Mouse (Mus musculus) testis, adult 2 months (tissue): ENCODE data around the gene Plekhg3. TPM values are rescaled to one million over a fixed set of nuclear protein-coding genes. Genes with fewer than 3 reads are reported as not detected.

ENCODE experiments used
- H3K27ac ChIP-seq: fragments of 200-500 bp; 2 replicates; pipeline ENCODE4 v1.5.1; 2012; ENCODE audit warnings: low read depth, low read length; ENCODE audit not compliant: control insufficient read depth, insufficient read depth
- H3K27me3 ChIP-seq: fragments of 200-500 bp; 2 replicates; pipeline ENCODE4 v1.6.1; 2012; ENCODE audit warnings: mild to moderate bottlenecking, low read length, moderate library complexity; ENCODE audit not compliant: control insufficient read depth, insufficient read depth
- H3K36me3 ChIP-seq: fragments of 200-500 bp; 2 replicates; pipeline ENCODE4 v1.6.1; 2012; ENCODE audit warnings: mild to moderate bottlenecking, low read length; ENCODE audit not compliant: control insufficient read depth, insufficient read depth
- H3K4me1 ChIP-seq: fragments of 200-500 bp; 2 replicates; pipeline ENCODE4 v1.6.1; 2012; ENCODE audit warnings: low read length; ENCODE audit not compliant: control insufficient read depth, insufficient read depth
- H3K4me3 ChIP-seq: fragments of 200-500 bp; 2 replicates; pipeline ENCODE4 v1.5.1; 2012; ENCODE audit warnings: low read depth, mild to moderate bottlenecking, low read length, moderate library complexity, mixed read lengths; ENCODE audit not compliant: control insufficient read depth
- CTCF ChIP-seq: fragments of 200-500 bp; IDR thresholded peaks from 2 replicates; pipeline ENCODE4 v1.5.1; 2012; ENCODE audit warnings: low read depth, mild to moderate bottlenecking, inconsistent platforms, low read length, moderate library complexity; ENCODE audit not compliant: control insufficient read depth, insufficient read depth, insufficient replicate concordance
- POLR2A ChIP-seq: fragments of 200-500 bp; IDR thresholded peaks from 2 replicates; pipeline ENCODE4 v1.6.1; 2012; ENCODE audit warnings: low read depth, mild to moderate bottlenecking, inconsistent platforms, low read length, moderate library complexity; ENCODE audit not compliant: control insufficient read depth
- polyA plus RNA-seq: library from polyadenylated mRNA; depleted of rRNA; stranded (reverse); fragments of >200 nt; gene quantifications from 2 replicates; pipeline ENCODE4 v1.2.3, GENCODE M21; 2012

Plekhg3 gene
- polyA plus RNA-seq, 1 experiment = 2.2 TPM

- no peak overlapping the region for H3K4me3 ChIP-seq
- TF ChIP-seq CTCF (no peak), POLR2A (no peak)
- H3K36me3 ChIP-seq = no peaks in the 10 kb centered on the region
- H3K27me3 ChIP-seq = no peaks in the 10 kb centered on the region
- H3K27ac ChIP-seq = no peak overlapping the region
- H3K4me1 ChIP-seq = peaks cover 4% of the 10 kb centered on the region
These were observed 22.3 kb downstream of the Plekhg3 start for GRCm38 (mm10) chr12:76552958-76553357.

- H3K27ac ChIP-seq = peak overlapping the region; percentile 73; the same call in 1 of the 2 replicates
- H3K4me3 ChIP-seq = no peak overlapping the region
- no peaks in the 10 kb centered on the region for H3K27me3 ChIP-seq
These were observed 23.2 kb downstream of the Plekhg3 start for GRCm38 (mm10) chr12:76553917-76554316.

GRCm38 (mm10) chr12:76554392-76554791 is 23.7 kb downstream of the Plekhg3 start:
- H3K4me1 ChIP-seq = peaks cover 4% of the 10 kb centered on the region
- no peak for TF ChIP-seq CTCF
- TF ChIP-seq POLR2A = no peak
- H3K27ac ChIP-seq = no peak overlapping the region
- H3K36me3 ChIP-seq = no peaks in the 10 kb centered on the region
- H3K27me3 ChIP-seq = no peaks in the 10 kb centered on the region
- no peak overlapping the region for H3K4me3 ChIP-seq

More at GRCm38 (mm10) chr12:76553917-76554316, 23.2 kb downstream of the Plekhg3 start:
- peaks cover 4% of the 10 kb centered on the region for H3K4me1 ChIP-seq
- H3K36me3 ChIP-seq = no peaks in the 10 kb centered on the region
- no peak for TF ChIP-seq POLR2A
- TF ChIP-seq CTCF = no peak

- H3K27ac ChIP-seq = 0 out of 2 replicates have a peak overlapping the region, but pooled peaks have one; percentile 8
- no peak for TF ChIP-seq CTCF
- TF ChIP-seq POLR2A = no peak
- peaks cover 4% of the 10 kb centered on the region for H3K4me1 ChIP-seq
- no peaks in the 10 kb centered on the region for H3K27me3 ChIP-seq
- H3K36me3 ChIP-seq = no peaks in the 10 kb centered on the region
- H3K4me3 ChIP-seq = no peak overlapping the region
These were observed 24.2 kb downstream of the Plekhg3 start for GRCm38 (mm10) chr12:76554871-76555386.

GRCm38 (mm10) chr12:76556187-76556586 is 25.5 kb downstream of the Plekhg3 start:
- Histone ChIP-seq H3K4me3 (no peak overlapping the region), H3K36me3 (no peaks in the 10 kb centered on the region), H3K27ac (no peak overlapping the region), H3K4me1 (peaks cover 4% of the 10 kb centered on the region), H3K27me3 (no peaks in the 10 kb centered on the region)
- TF ChIP-seq POLR2A = no peak
- no peak for TF ChIP-seq CTCF

- H3K36me3 ChIP-seq = no peaks in the 10 kb centered on the region
- no peak overlapping the region for H3K4me3 ChIP-seq
- no peak for TF ChIP-seq POLR2A
- no peak for TF ChIP-seq CTCF
- H3K27me3 ChIP-seq = no peaks in the 10 kb centered on the region
- H3K4me1 ChIP-seq = peaks cover 4% of the 10 kb centered on the region
- H3K27ac ChIP-seq = no peak overlapping the region; the same call in 1 of the 2 replicates
These were observed 26.2 kb downstream of the Plekhg3 start for GRCm38 (mm10) chr12:76556745-76557389.

GRCm38 (mm10) chr12:76558206-76558605 is 27.5 kb downstream of the Plekhg3 start:
- H3K36me3 ChIP-seq = no peaks in the 10 kb centered on the region
- H3K4me1 ChIP-seq = peaks cover 4% of the 10 kb centered on the region
- no peak overlapping the region for H3K27ac ChIP-seq
- no peak for TF ChIP-seq POLR2A
- TF ChIP-seq CTCF = no peak
- H3K4me3 ChIP-seq = no peak overlapping the region
- H3K27me3 ChIP-seq = no peaks in the 10 kb centered on the region
